13 mouse cellular contexts compared by ENCODE assay signal in genomic region chr5:125333009-125333408, GRCm38 (mm10). TPM values are rescaled to one million over a fixed set of nuclear protein-coding genes. Genes with fewer than 3 reads are reported as not detected.
DNase-seq lines count a peak whose midpoint lies in the region; ATAC-seq and TF ChIP-seq lines count a peak whose summit lies in the region.
"Had no signal": no experiment of that assay in that cellular context is flagged by ENCODE, and none has a peak within 500 bp of the region (broad histone marks: within the 10 kb centered on the region; RNA-seq: fewer than 3 reads in every experiment).

No protein-coding gene starts in this region.

- no peaks in the 10 kb centered on the region for H3K27me3 ChIP-seq in embryonic facial prominence, embryonic 12.5 days
- no peaks in the 10 kb centered on the region for H3K27me3 ChIP-seq in heart, postnatal 0 days (ENCODE audit: control insufficient read depth, insufficient read depth, low read length)
- H3K27me3 ChIP-seq: neural tube, embryonic 13.5 days had no signal

- TF ChIP-seq EP300 in heart, postnatal 0 days (IDR thresholded peaks at IDR 0.05; ENCODE audit: low read depth), result no peak

- H3K9ac ChIP-seq in embryonic facial prominence, embryonic 12.5 days, result no peak overlapping the region
- no peak overlapping the region for H3K9ac ChIP-seq in heart, postnatal 0 days (replicated peaks; ENCODE audit: low read depth, low read length)
- H3K9ac ChIP-seq: neural tube, embryonic 13.5 days had no signal

- H3K36me3 ChIP-seq in embryonic facial prominence, embryonic 12.5 days, result no peaks in the 10 kb centered on the region
- no peaks in the 10 kb centered on the region for H3K36me3 ChIP-seq in heart, postnatal 0 days (replicated peaks; ENCODE audit: control insufficient read depth, insufficient read depth, low read length)
- H3K36me3 ChIP-seq: neural tube, embryonic 13.5 days had no signal

- peaks cover 70% of the 10 kb centered on the region for H3K4me1 ChIP-seq in brown adipose tissue, adult 24 weeks (ENCODE audit: control insufficient read depth, insufficient read depth, insufficient read length, low read length)
- peaks cover 19% of the 10 kb centered on the region for H3K4me1 ChIP-seq in embryonic facial prominence, embryonic 12.5 days
- peaks cover 45% of the 10 kb centered on the region for H3K4me1 ChIP-seq in heart, postnatal 0 days (ENCODE audit: control insufficient read depth, insufficient read depth)

- no peak for DNase-seq in layer of hippocampus, adult 2 months (ENCODE audit: low spot score in 2 of 2)
- no peak for DNase-seq in layer of hippocampus, adult 9-11 months
- DNase-seq in heart, postnatal 0 days (ENCODE audit: low spot score), result peak; percentile 17
- DNase-seq in Muller cell, postnatal 12 days (ENCODE audit: inconsistent ontology term), result no peak
- no peak for DNase-seq in frontal cortex, postnatal 10 days (ENCODE audit: low spot score in 2 of 2)
- DNase-seq: embryo, embryonic 11 days; right cerebral cortex, postnatal 4 days had no signal

- H3K9me3 ChIP-seq in embryonic facial prominence, embryonic 12.5 days, result no peaks in the 10 kb centered on the region
- H3K9me3 ChIP-seq in heart, postnatal 0 days (replicated peaks; ENCODE audit: control insufficient read depth, low read length), result no peaks in the 10 kb centered on the region
- H3K9me3 ChIP-seq: neural tube, embryonic 13.5 days had no signal

- H3K4me3 ChIP-seq in layer of hippocampus, adult 2 months, result no peak overlapping the region
- H3K4me3 ChIP-seq in brown adipose tissue, adult 24 weeks (ENCODE audit: insufficient read depth, low read depth, low read length), result no peak overlapping the region
- no peak overlapping the region for H3K4me3 ChIP-seq in embryonic facial prominence, embryonic 12.5 days
- H3K4me3 ChIP-seq in heart, postnatal 0 days (ENCODE audit: low read depth, low read length), result no peak overlapping the region
- H3K4me3 ChIP-seq: neural tube, embryonic 13.5 days had no signal

- ATAC-seq in embryonic facial prominence, embryonic 12.5 days (ENCODE audit: insufficient number of reproducible peaks, insufficient read depth, low FRiP score, low TSS enrichment), result no peak
- peak; percentile 24 for ATAC-seq in heart, postnatal 0 days (ENCODE audit: insufficient read depth, low read depth)
- ATAC-seq: activated CD4-positive, CD25-positive, alpha-beta regulatory T cell, adult 4 months; forebrain, embryonic 14.5 days; intestine, postnatal 0 days had no signal

- H3K27ac ChIP-seq in layer of hippocampus, adult 2 months, result peak overlapping the region; percentile 59; the same call in 1 of the 2 replicates
- H3K27ac ChIP-seq in brown adipose tissue, adult 24 weeks (replicated peaks; ENCODE audit: low read depth, low read length), result peak overlapping the region; percentile 83
- H3K27ac ChIP-seq in embryonic facial prominence, embryonic 12.5 days, result 0 out of 2 replicates have a peak overlapping the region, but pooled peaks have one; percentile 7
- peak overlapping the region; percentile 77 for H3K27ac ChIP-seq in heart, postnatal 0 days (ENCODE audit: low read depth)
- H3K27ac ChIP-seq: neural tube, embryonic 13.5 days had no signal

- TF ChIP-seq CTCF in layer of hippocampus, adult 2 months (conservative IDR thresholded peaks at IDR 0.05), result no peak
- no peak for TF ChIP-seq CTCF in heart, postnatal 0 days (IDR thresholded peaks at IDR 0.05; ENCODE audit: low read depth)

- no peak overlapping the region for H3K4me2 ChIP-seq in embryonic facial prominence, embryonic 12.5 days (replicated peaks)
- no peak overlapping the region for H3K4me2 ChIP-seq in heart, postnatal 0 days (ENCODE audit: low read depth, low read length)
- H3K4me2 ChIP-seq: neural tube, embryonic 13.5 days had no signal

- 86% methylated on average over 6 of the region's 6 CpGs for WGBS in embryonic facial prominence, embryonic 12.5 days
- WGBS in heart, postnatal 0 days, result 37% methylated on average over 6 of the region's 6 CpGs

RNA-seq across cellular contexts. Expression of gene Scarb1, which starts 7.9 kb away (rescaled TPM):
- 10 to 100 TPM; 34.5 to 35.1 TPM for total RNA-seq in layer of hippocampus, adult 2 months (2021)
- polyA plus RNA-seq in brown adipose tissue, adult 24 weeks (2012; ENCODE audit: insufficient read depth, insufficient read length, missing spikeins), result 18.6 and 30.7 TPM in 2 replicates
- 38.8 and 40.6 TPM in 2 replicates for polyA plus RNA-seq in embryonic facial prominence, embryonic 12.5 days (2016; fragmentation: Nextera tagmentation; extraction: Ambion mirVana)
- 79.8 and 84.2 TPM in 2 replicates for total RNA-seq in heart, postnatal 0 days (2014; rRNA removed; ENCODE audit: low replicate concordance)
- 53.7 and 58.2 TPM in 2 replicates for polyA plus RNA-seq in heart, postnatal 0 days (2015; fragmentation: Nextera tagmentation; extraction: Ambion mirVana)

RNA-seq across cellular contexts. Expression of gene Gm10382, which starts 56.1 kb away (rescaled TPM):
- total RNA-seq in layer of hippocampus, adult 2 months (2021), result not detected
- not detected in 2 replicates for polyA plus RNA-seq in brown adipose tissue, adult 24 weeks (2012; ENCODE audit: insufficient read depth, insufficient read length, missing spikeins)
- polyA plus RNA-seq in embryonic facial prominence, embryonic 12.5 days (2016; fragmentation: Nextera tagmentation; extraction: Ambion mirVana), result 0.31 TPM in 2 replicates
- total RNA-seq in heart, postnatal 0 days (2014; rRNA removed; ENCODE audit: low replicate concordance), result not detected in 2 replicates
- polyA plus RNA-seq in heart, postnatal 0 days (2015; fragmentation: Nextera tagmentation; extraction: Ambion mirVana), result 0.32 and 0.78 TPM in 2 replicates

RNA-seq across cellular contexts. Expression of gene Ubc, which starts 57.0 kb away (rescaled TPM):
- 100 to 1,000 TPM; 713 to 818 TPM for total RNA-seq in layer of hippocampus, adult 2 months (2021)
- 692 and 1,079 TPM in 2 replicates for polyA plus RNA-seq in brown adipose tissue, adult 24 weeks (2012; ENCODE audit: insufficient read depth, insufficient read length, missing spikeins)
- 1,075 and 1,101 TPM in 2 replicates for polyA plus RNA-seq in embryonic facial prominence, embryonic 12.5 days (2016; fragmentation: Nextera tagmentation; extraction: Ambion mirVana)
- total RNA-seq in heart, postnatal 0 days (2014; rRNA removed; ENCODE audit: low replicate concordance), result 889 and 1,003 TPM in 2 replicates
- 742 and 892 TPM in 2 replicates for polyA plus RNA-seq in heart, postnatal 0 days (2015; fragmentation: Nextera tagmentation; extraction: Ambion mirVana)

Comparison
In these comparisons a context has a peak if more than half of its experiments do, and no peak if none do; other contexts are left out.
1. H3K27ac ChIP-seq: peak in every context shown above with its lines; median percentile 83 in brown adipose tissue, adult 24 weeks; 77 in heart, postnatal 0 days; 59 in layer of hippocampus, adult 2 months; 7 in embryonic facial prominence, embryonic 12.5 days.